Mouse (Mus musculus): Measurements from ENCODE around the gene Duox1. TPM values are rescaled to one million over a fixed set of nuclear protein-coding genes. Genes with fewer than 3 reads are reported as not detected.
A peak's percentile ranks its signal among the peaks of the same experiment; 100 is the strongest.
"Not testable (repeated sequence)": the region's sequence is repeated elsewhere in the genome, so short reads cannot be mapped to it uniquely, and the experiment has no call there.

The Duox1 gene
- polyA plus RNA-seq, 1 experiment from 2014 or later = 0.18 TPM

- WGBS = 76% methylated on average over 3 of the region's 3 CpGs
- Histone ChIP-seq H3K4me3 (no peak overlapping the region), H3K9me3 (no peaks in the 10 kb centered on the region), H3K27me3 (no peaks in the 10 kb centered on the region), H3K27ac (replicated peaks) (no peak overlapping the region), H3K4me1 (no peaks in the 10 kb centered on the region), H3K36me3 (no peaks in the 10 kb centered on the region), H3K9ac (replicated peaks) (no peak overlapping the region), H3K4me2 (replicated peaks) (no peak overlapping the region)
- no peak for ATAC-seq (ENCODE audit: low FRiP score, low read depth)
These were observed 8.5 kb downstream of the Duox1 start for GRCm38 (mm10) chr2:122323960-122324359.

DNA sequence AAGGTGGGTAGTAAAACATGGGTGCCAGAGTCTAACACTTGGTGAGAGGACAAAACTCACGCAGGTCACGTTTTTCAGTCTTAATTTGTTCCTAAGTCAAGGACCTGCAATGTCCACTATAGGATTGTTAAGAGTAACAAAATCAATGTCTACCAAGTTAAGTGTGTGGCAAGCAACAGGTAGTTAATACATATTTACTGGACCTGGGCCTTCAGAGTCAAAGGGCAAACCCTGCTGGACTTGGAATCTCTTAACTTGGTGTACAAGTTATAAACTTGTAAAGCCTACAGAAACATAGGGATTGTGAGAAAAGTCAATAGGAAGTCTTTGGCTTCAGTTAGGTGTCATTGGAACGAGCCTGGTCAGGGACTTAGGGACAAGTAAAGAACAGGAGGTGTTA, 9.1 kb downstream of the Duox1 start:
- ATAC-seq (ENCODE audit: low FRiP score, low read depth) = no peak
- no peak overlapping the region for H3K9ac ChIP-seq (replicated peaks)
- no peak overlapping the region for H3K4me2 ChIP-seq (replicated peaks)
- H3K36me3 ChIP-seq = no peaks in the 10 kb centered on the region
- no peak overlapping the region for H3K27ac ChIP-seq (replicated peaks)
- WGBS = 84% methylated on average over 3 of the region's 3 CpGs
- no peaks in the 10 kb centered on the region for H3K4me1 ChIP-seq
- H3K4me3 ChIP-seq = no peak overlapping the region
- H3K9me3 ChIP-seq = no peaks in the 10 kb centered on the region
- no peaks in the 10 kb centered on the region for H3K27me3 ChIP-seq

- Histone ChIP-seq H3K4me1 (no peaks in the 10 kb centered on the region), H3K9ac (replicated peaks) (no peak overlapping the region), H3K36me3 (no peaks in the 10 kb centered on the region), H3K9me3 (no peaks in the 10 kb centered on the region), H3K27ac (replicated peaks) (no peak overlapping the region), H3K27me3 (no peaks in the 10 kb centered on the region), H3K4me3 (no peak overlapping the region), H3K4me2 (replicated peaks) (no peak overlapping the region)
- no peak for ATAC-seq (ENCODE audit: low FRiP score, low read depth)
- WGBS = 78% methylated on average over 2 of the region's 2 CpGs
These were observed 9.9 kb downstream of the Duox1 start for GRCm38 (mm10) chr2:122325361-122325760.

DNA sequence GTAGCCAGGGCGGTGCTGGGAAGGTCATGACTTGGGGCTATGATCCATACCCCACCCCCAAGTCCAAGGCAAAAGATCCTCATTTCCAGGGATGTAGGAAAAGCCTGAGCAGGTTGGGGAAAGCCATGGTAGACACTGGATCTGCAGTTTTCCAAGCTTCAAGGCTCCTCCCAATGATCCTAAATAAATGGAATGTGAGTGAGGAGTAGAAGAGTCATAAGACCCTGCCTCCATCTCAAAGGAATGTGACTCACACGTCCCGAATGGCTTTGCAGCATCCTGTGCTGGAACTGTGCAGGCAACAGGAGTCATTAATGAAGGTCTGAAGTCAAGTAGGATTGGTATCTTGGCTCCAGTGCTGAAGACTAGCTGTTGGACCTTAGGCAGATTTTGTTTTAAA, 12.5 kb downstream of the Duox1 start:
- Histone ChIP-seq H3K9ac (replicated peaks) (no peak overlapping the region), H3K4me2 (replicated peaks) (no peak overlapping the region), H3K9me3 (no peaks in the 10 kb centered on the region), H3K27ac (replicated peaks) (no peak overlapping the region), H3K4me1 (no peaks in the 10 kb centered on the region), H3K27me3 (no peaks in the 10 kb centered on the region), H3K4me3 (no peak overlapping the region), H3K36me3 (no peaks in the 10 kb centered on the region)
- no peak for ATAC-seq (ENCODE audit: low FRiP score, low read depth)
- WGBS = 72% methylated on average over 3 of the region's 3 CpGs

DNA sequence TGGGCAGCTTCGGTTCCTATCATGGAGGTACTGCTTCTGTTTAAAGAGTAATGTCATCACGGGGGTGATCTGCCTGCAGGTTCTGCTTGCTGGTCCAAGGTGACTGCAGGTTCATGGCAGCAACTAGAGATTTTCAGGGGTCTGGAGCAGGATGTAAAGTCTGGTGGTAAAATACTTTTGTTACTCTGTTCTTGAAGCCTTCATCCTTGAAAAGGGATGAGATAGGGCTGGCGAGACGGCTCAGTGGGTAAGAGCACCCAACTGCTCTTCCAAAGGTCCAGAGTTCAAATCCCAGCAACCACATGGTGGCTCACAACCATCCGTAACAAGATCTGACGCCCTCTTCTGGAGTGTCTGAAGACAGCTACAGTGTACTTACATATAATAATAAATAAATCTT, 14.8 kb downstream of the Duox1 start:
- WGBS = 84% methylated on average over 6 of the region's 6 CpGs
- not testable (repeated sequence) for H3K9me3 ChIP-seq

GRCm38 (mm10) chr2:122332222-122332621, 16.8 kb downstream of the Duox1 start:
- Histone ChIP-seq H3K4me2 (replicated peaks) (no peak overlapping the region), H3K27me3 (peaks cover 13% of the 10 kb centered on the region; the same call in 1 of the 2 replicates), H3K4me1 (no peaks in the 10 kb centered on the region), H3K9me3 (no peaks in the 10 kb centered on the region), H3K27ac (replicated peaks) (no peak overlapping the region), H3K9ac (replicated peaks) (no peak overlapping the region), H3K36me3 (no peaks in the 10 kb centered on the region), H3K4me3 (no peak overlapping the region)
- WGBS = 87% methylated on average over 3 of the region's 3 CpGs
- no peak for ATAC-seq (ENCODE audit: low FRiP score, low read depth)

More for the DNA sequence above, 14.8 kb downstream of the Duox1 start:
- H3K27ac ChIP-seq (replicated peaks); H3K4me3 ChIP-seq; H3K27me3 ChIP-seq; H3K9ac ChIP-seq (replicated peaks); H3K36me3 ChIP-seq; H3K4me2 ChIP-seq (replicated peaks); ATAC-seq (ENCODE audit: low FRiP score, low read depth); H3K4me1 ChIP-seq: not testable (repeated sequence)

GRCm38 (mm10) chr2:122334170-122334569, 18.7 kb downstream of the Duox1 start:
- Histone ChIP-seq H3K9me3 (no peaks in the 10 kb centered on the region), H3K9ac (replicated peaks) (no peak overlapping the region), H3K27me3 (peaks cover 20% of the 10 kb centered on the region), H3K27ac (replicated peaks) (no peak overlapping the region), H3K4me3 (no peak overlapping the region), H3K36me3 (no peaks in the 10 kb centered on the region), H3K4me2 (replicated peaks) (no peak overlapping the region), H3K4me1 (no peaks in the 10 kb centered on the region)
- WGBS = 72% methylated on average over 3 of the region's 3 CpGs
- no peak for ATAC-seq (ENCODE audit: low FRiP score, low read depth)

DNA sequence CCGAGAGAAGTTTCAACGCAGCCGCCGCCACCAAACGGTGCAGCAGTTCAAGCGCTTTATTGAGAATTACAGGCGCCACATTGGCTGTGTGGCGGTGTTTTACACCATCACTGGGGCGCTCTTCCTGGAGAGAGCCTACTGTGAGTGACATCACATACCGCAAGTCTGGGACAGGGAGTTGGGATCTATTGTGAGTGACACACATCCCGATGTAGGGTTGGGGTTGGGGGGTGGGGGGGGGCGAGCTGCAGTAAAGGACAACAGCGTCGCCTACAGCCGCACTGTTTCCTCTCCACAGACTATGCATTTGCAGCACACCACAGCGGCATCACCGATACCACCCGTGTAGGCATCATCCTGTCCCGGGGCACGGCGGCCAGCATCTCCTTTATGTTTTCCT, 21.8 kb downstream of the Duox1 start:
- ATAC-seq (ENCODE audit: low FRiP score, low read depth) = peak; percentile 52; the same call in 1 of the 2 replicates
- WGBS = 70% methylated on average over 21 of the region's 21 CpGs
- no peaks in the 10 kb centered on the region for H3K4me1 ChIP-seq
- H3K27ac ChIP-seq (replicated peaks) = no peak overlapping the region
- H3K4me3 ChIP-seq = peak overlapping the region; percentile 14; the same call in 1 of the 2 replicates
- H3K27me3 ChIP-seq = peaks cover 20% of the 10 kb centered on the region
- no peaks in the 10 kb centered on the region for H3K9me3 ChIP-seq
- H3K36me3 ChIP-seq = no peaks in the 10 kb centered on the region
- peak overlapping the region; percentile 38 for H3K4me2 ChIP-seq (replicated peaks)
- H3K9ac ChIP-seq (replicated peaks) = no peak overlapping the region

DNA sequence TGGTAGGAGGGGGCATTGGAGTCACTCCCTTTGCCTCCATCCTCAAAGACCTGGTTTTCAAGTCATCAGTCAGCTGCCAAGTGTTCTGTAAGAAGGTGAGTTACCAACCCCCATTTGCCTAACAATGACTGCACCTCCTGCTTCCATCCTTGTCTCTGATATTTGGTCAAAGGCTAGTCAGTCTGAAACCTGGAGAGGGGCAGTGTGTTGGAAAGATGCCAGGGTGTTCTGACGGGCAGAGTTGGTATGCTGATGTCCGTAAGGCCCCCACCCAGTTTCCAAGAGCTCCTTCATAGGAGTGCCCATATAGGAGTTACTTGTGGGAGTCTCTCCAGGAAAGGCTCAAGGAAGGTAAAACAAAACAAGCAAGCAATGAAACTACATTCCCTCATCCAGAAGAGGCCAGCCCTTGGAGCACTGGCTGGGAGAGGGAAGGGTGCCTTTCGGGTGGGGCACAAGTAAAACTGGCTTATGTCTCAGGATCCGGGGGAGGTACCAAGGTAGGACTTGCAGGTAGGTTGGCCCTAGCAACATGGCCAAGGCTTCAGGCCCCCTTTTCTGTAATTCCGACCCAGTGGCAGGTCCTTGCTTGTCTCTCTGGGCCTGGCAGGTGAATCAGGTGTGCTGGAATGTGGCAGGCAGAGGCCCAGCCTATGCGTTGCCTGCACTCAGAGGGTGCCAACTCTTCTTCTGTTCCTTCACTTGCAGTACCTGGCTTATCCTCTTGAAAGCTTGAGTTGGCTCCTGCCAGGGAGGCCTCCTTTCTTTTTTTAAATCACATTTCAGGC, 29.8 kb downstream of the Duox1 start:
- Histone ChIP-seq H3K36me3 (no peaks in the 10 kb centered on the region), H3K9ac (replicated peaks) (no peak overlapping the region), H3K4me3 (no peak overlapping the region), H3K4me1 (peaks cover 19% of the 10 kb centered on the region), H3K27ac (replicated peaks) (no peak overlapping the region), H3K9me3 (no peaks in the 10 kb centered on the region), H3K27me3 (no peaks in the 10 kb centered on the region), H3K4me2 (replicated peaks) (no peak overlapping the region)
- no peak for ATAC-seq (ENCODE audit: low FRiP score, low read depth)
- 78% methylated on average over 6 of the region's 6 CpGs for WGBS

DNA sequence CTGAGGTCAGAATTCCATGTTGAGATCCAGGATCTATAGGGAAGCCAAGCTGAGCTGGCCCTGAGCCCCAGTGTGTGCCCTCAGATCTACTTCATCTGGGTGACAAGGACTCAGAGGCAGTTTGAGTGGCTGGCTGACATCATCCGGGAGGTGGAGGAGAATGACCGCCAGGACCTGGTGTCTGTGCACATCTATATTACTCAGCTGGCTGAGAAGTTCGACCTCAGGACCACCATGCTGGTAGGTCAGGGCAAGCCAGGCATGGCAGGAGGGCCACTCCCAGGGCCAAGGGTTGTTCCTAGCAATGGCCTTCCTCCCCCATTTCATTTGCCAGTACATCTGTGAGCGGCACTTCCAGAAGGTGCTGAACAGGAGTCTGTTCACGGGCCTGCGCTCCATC, 30.7 kb downstream of the Duox1 start:
- WGBS = 86% methylated on average over 6 of the region's 6 CpGs
- not testable (repeated sequence) for H3K36me3 ChIP-seq; ATAC-seq (ENCODE audit: low FRiP score, low read depth); H3K4me3 ChIP-seq; H3K27me3 ChIP-seq; H3K4me2 ChIP-seq (replicated peaks); H3K9ac ChIP-seq (replicated peaks); H3K9me3 ChIP-seq; H3K27ac ChIP-seq (replicated peaks)
- peaks cover 22% of the 10 kb centered on the region for H3K4me1 ChIP-seq

DNA sequence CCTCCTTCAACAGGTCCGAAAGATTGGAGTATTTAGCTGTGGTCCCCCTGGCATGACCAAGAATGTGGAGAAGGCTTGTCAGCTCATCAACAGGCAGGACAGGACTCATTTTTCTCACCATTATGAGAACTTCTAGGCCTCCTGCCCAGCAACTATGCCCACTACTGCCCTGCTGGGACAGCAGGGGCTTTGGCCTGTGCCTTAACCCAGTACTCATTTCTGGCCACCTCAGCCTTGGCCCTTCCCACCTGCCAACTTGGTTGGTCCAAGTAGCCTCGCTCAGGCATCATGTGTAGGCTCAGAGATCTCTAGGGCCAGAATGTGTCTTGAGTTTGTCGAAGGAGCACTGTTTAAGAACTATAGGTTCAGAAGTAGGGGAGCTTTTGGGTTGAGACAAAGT, 31.8 kb downstream of the Duox1 start:
- Histone ChIP-seq H3K4me1 (peaks cover 33% of the 10 kb centered on the region), H3K4me3 (no peak overlapping the region), H3K27ac (replicated peaks) (no peak overlapping the region), H3K36me3 (no peaks in the 10 kb centered on the region), H3K4me2 (replicated peaks) (no peak overlapping the region), H3K27me3 (no peaks in the 10 kb centered on the region), H3K9ac (replicated peaks) (no peak overlapping the region), H3K9me3 (no peaks in the 10 kb centered on the region)
- no peak for ATAC-seq (ENCODE audit: low FRiP score, low read depth)
- WGBS = 93% methylated on average over 3 of the region's 3 CpGs

GRCm38 (mm10) chr2:122348531-122349131, 33.2 kb downstream of the Duox1 start:
- peak overlapping the region; percentile 53 for H3K4me3 ChIP-seq
- peaks cover 43% of the 10 kb centered on the region for H3K4me1 ChIP-seq
- ATAC-seq (ENCODE audit: low FRiP score, low read depth) = peak; percentile 89
- H3K36me3 ChIP-seq = peaks cover 10% of the 10 kb centered on the region
- peak overlapping the region; percentile 60 for H3K4me2 ChIP-seq (replicated peaks)
- H3K27ac ChIP-seq (replicated peaks) = peak overlapping the region; percentile 99
- H3K9me3 ChIP-seq = no peaks in the 10 kb centered on the region
- no peaks in the 10 kb centered on the region for H3K27me3 ChIP-seq
- peak overlapping the region; percentile 85 for H3K9ac ChIP-seq (replicated peaks)
- WGBS = 0% methylated on average over 50 of the region's 63 CpGs

Measured in midbrain, embryonic 12.5 days (tissue).